Mouse (Mus musculus) c-Kit-negative CD71-positive TER-119-positive erythroid progenitor cells, embryonic 14.5 days (primary cell): ENCODE data around the gene Nme2.
"Not testable (repeated sequence)": the region's sequence is repeated elsewhere in the genome, so short reads cannot be mapped to it uniquely, and the experiment has no call there.

Experiments used
- DNase-seq: peaks from one replicate; pipeline ENCODE4 v3.0.0-alpha.2; 2013; ENCODE audit warnings: low read depth, low spot score

Nme2 gene

DNA sequence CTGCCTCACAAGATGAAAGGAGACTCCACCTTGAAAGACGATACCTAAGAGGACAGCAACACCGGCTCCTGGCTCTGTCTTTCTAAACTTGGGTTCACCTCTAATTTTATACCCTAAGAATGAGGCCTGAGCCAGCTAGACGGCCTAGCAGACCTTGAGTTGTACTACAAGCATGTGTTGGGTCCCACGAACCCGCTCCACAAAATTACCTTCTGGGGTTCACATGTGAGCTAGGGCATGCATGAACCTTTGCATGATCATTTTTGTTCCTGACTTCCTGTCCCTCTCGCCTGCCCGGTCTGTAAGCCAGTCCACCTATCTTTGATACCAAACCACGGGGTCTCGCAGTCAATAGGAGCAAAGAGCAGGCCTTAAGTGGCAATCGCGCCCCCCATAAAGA is 11.3 kb upstream of the Nme2 start:
- DNase-seq: peak; percentile 9

DNA sequence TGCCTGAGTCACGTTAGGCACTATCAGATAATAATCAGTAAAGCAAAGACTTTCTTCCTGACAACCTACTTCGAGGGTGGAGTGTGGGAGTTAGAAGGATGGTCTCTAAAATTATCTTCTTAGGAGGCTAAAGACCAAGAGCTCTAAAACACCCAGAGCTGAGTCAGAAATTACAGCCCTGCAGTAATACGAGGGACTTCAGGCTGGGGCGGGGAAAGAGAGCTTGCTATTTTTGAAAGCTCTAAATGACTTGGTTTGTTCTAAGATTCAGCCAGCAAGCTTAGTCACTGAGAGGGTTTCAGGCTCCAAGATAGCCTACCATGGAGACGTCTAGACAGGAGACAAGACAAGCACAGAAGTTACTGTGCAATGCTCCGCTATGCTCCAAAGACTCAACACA is 9.3 kb upstream of the Nme2 start:
- no peak for DNase-seq

GRCm38 (mm10) chr11:93963013-93963412 is 7.0 kb upstream of the Nme2 start:
- DNase-seq: no peak

DNA sequence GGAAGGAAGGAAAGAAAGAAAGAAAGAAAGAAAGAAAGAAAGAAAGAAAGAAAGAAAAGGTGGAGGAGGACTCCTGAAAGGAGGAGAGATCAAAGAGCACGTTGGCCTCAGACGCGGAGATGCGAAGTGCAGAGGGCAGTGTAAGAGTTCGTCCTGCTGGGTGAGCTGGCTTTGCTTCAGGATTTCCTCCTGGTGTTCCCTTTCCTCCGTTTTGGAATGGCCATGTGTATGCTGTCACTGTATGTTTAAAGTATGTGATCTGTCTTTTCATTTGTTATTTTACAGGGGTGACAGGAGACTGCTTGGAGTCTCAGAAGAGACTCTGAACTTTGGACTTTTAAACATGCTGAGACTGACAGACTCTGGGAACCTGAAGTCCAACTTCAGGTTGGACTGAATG is 5.4 kb upstream of the Nme2 start:
- no peak for DNase-seq

- DNase-seq: no peak
These were observed 1.7 kb upstream of the Nme2 start for GRCm38 (mm10) chr11:93957746-93958145.

DNA sequence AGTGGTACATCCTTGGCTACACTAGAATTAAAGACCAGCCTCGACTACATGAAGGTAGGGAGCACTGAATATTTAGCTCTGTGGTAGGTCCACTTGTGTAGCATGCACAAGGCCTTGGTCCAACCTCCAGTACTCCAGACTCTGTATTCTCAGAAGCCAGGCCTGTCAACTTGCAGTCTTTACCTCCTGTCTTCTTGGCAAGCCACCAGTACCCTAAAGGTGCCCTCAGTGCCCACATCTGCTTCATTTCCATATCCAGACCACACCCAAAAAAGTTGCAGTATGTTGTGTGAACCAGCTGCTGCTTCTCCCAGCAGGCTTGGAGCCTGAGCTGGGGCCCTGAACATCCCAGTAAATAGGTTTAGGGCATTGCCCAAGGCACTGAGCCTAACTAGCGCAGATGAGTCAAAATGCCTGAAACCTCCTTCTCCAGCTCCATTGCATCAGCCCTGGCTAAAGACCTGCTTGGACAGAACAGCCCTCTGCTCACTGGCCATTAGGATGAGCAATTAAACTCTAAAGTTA is 1.0 kb upstream of the Nme2 start:
- no peak for DNase-seq

- DNase-seq: peak; percentile 47
These were observed 556 bp downstream of the Nme2 start for GRCm38 (mm10) chr11:93955256-93956150.

- no peak for DNase-seq
These were observed 1.3 kb downstream of the Nme2 start for GRCm38 (mm10) chr11:93954738-93955255.

DNA sequence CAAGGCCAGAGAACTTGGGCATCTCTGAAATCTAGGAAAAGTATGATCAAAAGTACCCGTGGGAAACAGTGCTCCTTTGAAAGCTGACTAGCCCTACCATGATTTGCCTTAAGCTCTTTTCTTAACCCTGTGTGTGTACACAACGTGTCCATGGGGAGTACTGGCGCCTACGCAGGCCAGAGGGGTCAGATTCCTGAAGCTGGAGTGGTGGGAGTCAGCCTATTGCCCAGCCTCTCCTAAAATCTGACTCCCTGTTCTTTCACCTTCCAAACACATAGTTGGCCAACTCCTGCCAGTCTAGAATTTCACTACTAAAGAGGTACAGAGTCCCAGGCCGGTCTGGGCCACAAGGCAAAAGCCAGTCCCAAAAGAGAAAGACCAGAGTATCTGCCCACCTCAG is 3.7 kb downstream of the Nme2 start:
- DNase-seq: no peak

GRCm38 (mm10) chr11:93950045-93950444 is 6.0 kb downstream of the Nme2 start:
- no peak for DNase-seq

DNA sequence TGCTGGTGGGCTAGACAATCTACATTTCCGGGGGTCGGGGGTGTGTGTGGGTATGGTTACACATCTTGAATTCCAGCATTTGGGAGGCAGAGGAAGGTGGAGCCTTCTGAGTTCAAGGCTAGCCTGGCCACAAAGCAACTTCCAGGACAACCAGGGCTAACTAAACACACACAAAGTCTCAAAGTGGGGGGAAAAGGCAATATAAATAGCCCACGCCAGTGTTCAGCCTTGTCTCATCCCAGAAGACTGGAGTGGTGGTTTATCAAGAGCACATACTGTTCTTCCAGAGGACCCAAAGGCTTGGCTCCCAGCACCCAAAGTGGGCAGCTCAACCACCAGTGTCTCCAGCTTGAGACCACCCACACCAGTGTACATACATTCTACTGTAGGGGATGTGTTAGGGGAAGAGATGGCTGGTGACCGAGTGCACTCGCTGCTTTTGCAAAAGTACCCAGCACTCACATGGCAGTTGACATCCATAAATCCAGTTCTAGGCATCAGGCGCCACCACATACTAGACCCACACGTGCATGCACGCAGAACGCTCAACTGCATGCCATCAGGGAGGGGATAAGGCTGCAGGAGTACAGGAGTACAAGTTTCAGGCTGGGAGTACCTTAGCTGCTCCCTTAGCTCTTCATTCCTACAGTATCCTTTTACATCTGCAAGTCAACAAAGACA is 7.0 kb downstream of the Nme2 start:
- no peak for DNase-seq

GRCm38 (mm10) chr11:93944986-93945385 is 11.1 kb downstream of the Nme2 start:
- no peak for DNase-seq

GRCm38 (mm10) chr11:93940906-93941305 is 15.2 kb downstream of the Nme2 start:
- no peak for DNase-seq

DNA sequence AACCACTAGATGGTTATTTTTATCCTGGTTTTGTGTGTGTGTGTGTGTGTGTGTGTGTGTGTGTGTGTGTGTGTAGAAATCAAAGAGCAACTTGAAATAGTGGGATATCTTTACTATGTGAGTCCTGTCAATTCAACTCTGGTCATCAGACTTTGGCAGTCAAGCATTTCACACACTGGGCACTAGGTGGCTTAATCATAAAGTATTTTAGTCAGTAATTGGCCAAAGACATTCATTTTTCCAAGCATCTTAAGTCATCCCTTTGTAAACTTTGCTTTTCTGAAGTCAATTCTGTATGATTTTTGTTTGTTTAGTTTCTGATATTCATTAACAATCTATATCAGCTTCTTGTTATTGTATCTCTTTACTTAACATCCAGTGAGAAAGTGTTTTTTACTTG is 27.0 kb downstream of the Nme2 start:
- no peak for DNase-seq

DNA sequence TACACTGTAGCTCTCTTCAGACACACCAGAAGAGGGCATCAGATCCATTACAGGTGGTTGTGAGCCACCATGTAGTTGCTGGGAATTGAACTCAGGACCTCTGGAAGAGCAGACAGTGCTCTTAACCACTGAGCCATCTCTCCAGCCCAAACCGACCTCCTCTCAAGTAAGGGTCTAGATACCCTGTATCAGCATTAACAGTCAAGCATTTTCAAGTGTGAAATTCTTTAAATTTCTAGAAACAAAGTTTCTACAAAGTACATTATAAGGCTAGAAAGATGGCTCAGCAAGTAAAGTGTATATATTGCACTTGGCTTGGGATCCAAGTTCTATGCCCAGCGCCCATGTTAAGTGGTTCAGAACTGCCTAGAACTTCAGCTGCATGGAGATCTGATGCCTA is 41.0 kb downstream of the Nme2 start:
- not testable (repeated sequence) for DNase-seq

DNA sequence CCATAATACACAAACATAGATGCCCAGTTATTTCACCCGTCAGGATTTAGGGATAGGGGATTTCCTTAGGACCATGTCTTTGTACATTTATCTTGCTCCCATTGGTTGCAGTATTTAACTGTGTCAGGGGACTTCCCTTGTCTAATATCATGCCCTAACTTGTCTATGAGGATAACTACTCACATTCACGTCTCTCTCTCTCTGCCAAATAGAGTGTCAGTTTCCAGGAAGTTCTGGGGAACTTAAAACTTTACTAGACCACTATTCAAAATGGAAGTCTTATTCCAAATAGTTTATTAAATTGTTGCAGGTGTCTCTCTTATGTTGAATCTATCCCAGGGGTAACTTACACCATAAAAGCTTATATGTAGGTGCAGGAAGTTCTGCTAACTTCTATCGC is 44.5 kb downstream of the Nme2 start:
- DNase-seq: no peak

DNA sequence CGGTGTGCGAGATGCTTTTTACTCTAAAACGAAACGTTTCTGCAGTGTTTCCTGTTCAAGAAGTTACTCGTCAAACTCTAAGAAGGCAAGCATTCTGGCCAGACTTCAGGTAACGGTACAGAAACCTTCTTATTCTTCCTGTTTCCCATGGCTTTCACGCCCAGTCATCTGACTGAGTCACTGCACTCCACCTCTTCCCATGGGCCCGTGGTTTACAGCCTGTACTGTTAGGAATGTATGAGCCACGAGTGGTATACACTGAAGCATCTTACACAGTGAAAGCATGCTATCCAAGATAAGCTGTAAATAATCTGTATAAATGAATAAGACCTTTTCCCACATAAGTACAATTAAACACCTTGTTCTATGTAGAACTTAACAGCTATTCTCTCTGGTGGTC is 47.2 kb downstream of the Nme2 start:
- no peak for DNase-seq

DNA sequence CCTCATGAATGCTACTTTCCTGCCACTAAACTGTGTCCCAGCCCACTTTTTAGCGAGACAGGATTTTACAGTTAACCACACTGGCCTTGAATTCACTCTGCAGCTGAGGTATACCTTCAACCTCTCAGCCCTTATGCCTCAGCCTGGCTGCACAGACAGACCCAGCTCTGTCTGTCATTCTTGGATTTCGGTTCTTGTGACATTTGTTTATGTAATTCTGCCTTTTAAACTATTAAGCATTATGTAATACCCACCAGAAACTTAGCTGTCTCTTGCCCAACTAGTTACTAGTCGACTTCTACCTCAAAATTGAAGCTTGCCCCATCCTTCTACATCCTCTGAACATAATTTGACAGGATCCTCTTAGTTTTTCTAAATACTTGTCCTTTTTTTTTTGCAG is 48.2 kb downstream of the Nme2 start:
- DNase-seq: no peak

GRCm38 (mm10) chr11:93906834-93907233 is 49.2 kb downstream of the Nme2 start:
- no peak for DNase-seq
